Mouse (Mus musculus): ENCODE measurements around the gene Hist1h2ao.

DNA sequence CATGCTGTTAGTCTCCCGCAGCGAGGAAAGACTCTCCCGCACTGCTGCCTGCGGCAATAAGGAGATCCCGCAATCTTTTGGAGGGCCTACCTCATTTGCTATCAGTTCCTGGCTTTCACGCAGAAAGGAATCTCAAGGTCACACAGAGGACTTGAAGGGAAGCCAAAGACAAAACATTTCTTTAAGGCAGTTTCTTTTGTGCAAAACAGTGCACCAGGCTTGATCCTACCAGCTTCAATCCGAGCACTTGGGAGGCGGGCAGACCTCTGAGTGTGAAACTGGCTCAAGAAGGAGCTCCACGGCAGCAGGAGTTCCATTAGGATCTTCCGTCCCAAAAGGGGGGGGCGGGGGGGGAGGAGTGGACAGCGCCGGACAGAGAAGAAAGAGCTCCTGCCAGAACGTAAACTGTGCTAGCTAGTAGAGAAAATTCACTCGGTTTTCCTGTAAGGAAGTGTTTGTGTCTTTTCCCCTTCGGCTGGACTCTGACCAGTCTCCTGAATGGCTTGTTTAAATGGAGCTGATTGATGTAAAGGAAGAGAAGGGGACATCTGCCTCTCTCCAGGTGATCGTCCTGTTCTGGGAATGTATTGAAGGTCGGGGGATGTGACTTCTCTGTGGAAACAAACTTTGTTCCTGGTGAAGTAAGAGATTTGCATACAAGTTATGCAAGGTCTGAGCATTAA lies 19.5 kb upstream of the Hist1h2ao start:
- no peak for TF ChIP-seq EP300 (IDR thresholded peaks at IDR 0.05; ENCODE audit: insufficient read depth, low read depth, low read length)
- TF ChIP-seq CTCF (IDR thresholded peaks at IDR 0.05), result no peak
